Mouse (Mus musculus) adrenal gland, adult 8-10 months (tissue): ENCODE data around the gene Zwilch. TPM values are rescaled to one million over a fixed set of nuclear protein-coding genes. Genes with fewer than 3 reads are reported as not detected.
A peak's percentile ranks its signal among the peaks of the same experiment; 100 is the strongest.

Source experiments
- DNase-seq: peaks from one replicate; pipeline ENCODE4 v3.0.0; 2022
- total RNA-seq, 4 experiments: library from RNA; stranded (reverse); gene quantifications; 2 replicates each; pipeline ENCODE4 v1.2.4; 2022

Gene Zwilch
- total RNA-seq, 4 experiments from 2014 or later, result 3.5 to 10.2 (median 6.3) TPM

- DNase-seq, result no peak
Measured at GRCm38 (mm10) chr9:64105301-64105700, 67.6 kb downstream of the Zwilch start.

GRCm38 (mm10) chr9:64100442-64100841 lies 72.5 kb downstream of the Zwilch start:
- DNase-seq, result peak; percentile 57

GRCm38 (mm10) chr9:64098282-64098681 lies 74.6 kb downstream of the Zwilch start:
- DNase-seq, result no peak

GRCm38 (mm10) chr9:64094083-64094482 lies 78.8 kb downstream of the Zwilch start:
- no peak for DNase-seq

- no peak for DNase-seq
Measured at GRCm38 (mm10) chr9:64089004-64089403, 83.9 kb downstream of the Zwilch start.

- no peak for DNase-seq
Measured at GRCm38 (mm10) chr9:64088346-64088745, 84.6 kb downstream of the Zwilch start.

GRCm38 (mm10) chr9:64087461-64088235 lies 85.3 kb downstream of the Zwilch start:
- DNase-seq, result peak; percentile 59

Other genes with a start within 250 kb of the Zwilch start
- 10 to 100 TPM in 1 of 4 experiments, 1 to 10 TPM in 3; 7.6 to 11.1 (median 8.6) TPM for gene Smad6, start 151.0 kb downstream of the Zwilch start, total RNA-seq
- gene Lctl, start 56.0 kb downstream of the Zwilch start, total RNA-seq, result 10 to 100 TPM in 1 of 4 experiments, 1 to 10 TPM in 2, not detected in 1; 3.1 to 22.6 (median 9.1) TPM
- gene Rpl4, start 271 bp upstream of the Zwilch start, total RNA-seq, result 100 to 1,000 TPM; 875 to 953 (median 912) TPM
- 10 to 100 TPM; 22.0 to 28.1 (median 24.7) TPM for gene Snapc5, start 6.2 kb upstream of the Zwilch start, total RNA-seq
- 1 to 10 TPM; 1.5 to 2.7 (median 2.4) TPM for gene Uchl4, start 62.1 kb upstream of the Zwilch start, total RNA-seq
- gene Map2k1, start 80.5 kb upstream of the Zwilch start, total RNA-seq, result 10 to 100 TPM; 83.4 to 93.7 (median 91.9) TPM
- gene Tipin, start 108.5 kb upstream of the Zwilch start, total RNA-seq, result 10 to 100 TPM; 15.2 to 32.4 (median 20.6) TPM
- 10 to 100 TPM; 20.4 to 26.2 (median 23.3) TPM for gene Dis3l, start 168.2 kb upstream of the Zwilch start, total RNA-seq
- gene Megf11, start 212.5 kb upstream of the Zwilch start, total RNA-seq, result 1 to 10 TPM in 2 of 4 experiments, under 1 TPM in 2; 0.29 to 2.1 (median 1.2) TPM